Mouse (Mus musculus): ENCODE data around the gene Zfp524. TPM values are rescaled to one million over a fixed set of nuclear protein-coding genes. Genes with fewer than 3 reads are reported as not detected.

Zfp524 gene
- total and polyA plus RNA-seq, 3 experiments: 8.7 to 17.7 (median 9.2) TPM

GRCm38 (mm10) chr7:5008229-5008628 is 6.0 kb upstream of the Zfp524 start:
- Histone ChIP-seq H3K4me1 (ENCODE audit: control insufficient read depth, insufficient read depth, low read length) (no peaks in the 10 kb centered on the region), H3K27me3 (ENCODE audit: control insufficient read depth, insufficient read depth, low read length) (no peaks in the 10 kb centered on the region), H3K4me3 (no peak overlapping the region), H3K36me3 (ENCODE audit: control insufficient read depth, insufficient read depth, low read length) (no peaks in the 10 kb centered on the region), H3K79me2 (replicated peaks; ENCODE audit: control insufficient read depth, insufficient read depth, low read length) (no peaks in the 10 kb centered on the region), H3K27ac (no peak overlapping the region), H3K9ac (ENCODE audit: low read depth, low read length) (no peak overlapping the region)
- intact Hi-C loops (cut with DNase I): no loop called here
- 95% methylated on average over 26 of the region's 26 CpGs for WGBS
- DNase-seq: no peak
- no peak for TF ChIP-seq POLR2A (IDR thresholded peaks at IDR 0.05; ENCODE audit: insufficient read depth, low read depth, low read length)
- no peak for TF ChIP-seq EP300 (IDR thresholded peaks at IDR 0.05; ENCODE audit: insufficient read depth, low read depth, low read length)
- no peak for TF ChIP-seq CTCF (IDR thresholded peaks at IDR 0.05)

- no peak overlapping the region for H3K9ac ChIP-seq (ENCODE audit: low read depth, low read length)
- H3K4me3 ChIP-seq: no peak overlapping the region
- DNase-seq: no peak
- WGBS: 90% methylated on average over 27 of the region's 27 CpGs
- TF ChIP-seq EP300 (IDR thresholded peaks at IDR 0.05; ENCODE audit: insufficient read depth, low read depth, low read length) (no peak), POLR2A (IDR thresholded peaks at IDR 0.05; ENCODE audit: insufficient read depth, low read depth, low read length) (no peak), CTCF (IDR thresholded peaks at IDR 0.05) (no peak)
- no peaks in the 10 kb centered on the region for H3K27me3 ChIP-seq (ENCODE audit: control insufficient read depth, insufficient read depth, low read length)
- H3K4me1 ChIP-seq (ENCODE audit: control insufficient read depth, insufficient read depth, low read length): no peaks in the 10 kb centered on the region
- no peaks in the 10 kb centered on the region for H3K79me2 ChIP-seq (replicated peaks; ENCODE audit: control insufficient read depth, insufficient read depth, low read length)
- H3K27ac ChIP-seq: no peak overlapping the region
- intact Hi-C loops (cut with DNase I): loop anchor here (2.0 to 10.0 kb wide), 3 partner anchors 16 to 358 kb away; partner anchors contain the start of genes Ppp6r1 and Zfp579
- no peaks in the 10 kb centered on the region for H3K36me3 ChIP-seq (ENCODE audit: control insufficient read depth, insufficient read depth, low read length)
These were observed 1.3 kb upstream of the Zfp524 start for GRCm38 (mm10) chr7:5012681-5013513.

- H3K4me1 ChIP-seq (ENCODE audit: control insufficient read depth, insufficient read depth, low read length): peaks cover 3% of the 10 kb centered on the region; the same call in 1 of the 2 replicates
- no peaks in the 10 kb centered on the region for H3K79me2 ChIP-seq (replicated peaks; ENCODE audit: control insufficient read depth, insufficient read depth, low read length)
- H3K27ac ChIP-seq: peak within 1 kb of the TSS; percentile 97
- no peaks in the 10 kb centered on the region for H3K27me3 ChIP-seq (ENCODE audit: control insufficient read depth, insufficient read depth, low read length)
- peak; percentile 94 to 96 for DNase-seq
- H3K4me3 ChIP-seq: peak within 1 kb of the TSS; percentile 87
- no peaks in the 10 kb centered on the region for H3K36me3 ChIP-seq (ENCODE audit: control insufficient read depth, insufficient read depth, low read length)
- peak within 1 kb of the TSS; percentile 96 for H3K9ac ChIP-seq (ENCODE audit: low read depth, low read length)
- intact Hi-C loops (cut with DNase I): loop anchor here (1.0 to 10.0 kb wide), 3 partner anchors 47 to 361 kb away; partner anchors contain the start of genes Ppp6r1, U2af2 and Ube2s
- under 1% methylated on average over 72 of the region's 76 CpGs for WGBS
- peak; percentile 54 for TF ChIP-seq POLR2A (IDR thresholded peaks at IDR 0.05; ENCODE audit: insufficient read depth, low read depth, low read length)
- TF ChIP-seq EP300 (IDR thresholded peaks at IDR 0.05; ENCODE audit: insufficient read depth, low read depth, low read length): no peak
These were observed 1.1 kb downstream of the Zfp524 start, which contains the start of gene Gm44973 for GRCm38 (mm10) chr7:5015118-5016001. TSS of gene Gm44973 (plus strand) at chr7:5015496.

GRCm38 (mm10) chr7:5016057-5016456 is 1.8 kb downstream of the Zfp524 start:
- no peaks in the 10 kb centered on the region for H3K27me3 ChIP-seq (ENCODE audit: control insufficient read depth, insufficient read depth, low read length)
- WGBS: 58% methylated on average over 3 of the region's 3 CpGs
- no peaks in the 10 kb centered on the region for H3K79me2 ChIP-seq (replicated peaks; ENCODE audit: control insufficient read depth, insufficient read depth, low read length)
- no peaks in the 10 kb centered on the region for H3K36me3 ChIP-seq (ENCODE audit: control insufficient read depth, insufficient read depth, low read length)
- TF ChIP-seq EP300 (IDR thresholded peaks at IDR 0.05; ENCODE audit: insufficient read depth, low read depth, low read length) (no peak), POLR2A (IDR thresholded peaks at IDR 0.05; ENCODE audit: insufficient read depth, low read depth, low read length) (no peak), CTCF (IDR thresholded peaks at IDR 0.05) (no peak)
- H3K9ac ChIP-seq (ENCODE audit: low read depth, low read length): peak overlapping the region; percentile 94
- H3K4me1 ChIP-seq (ENCODE audit: control insufficient read depth, insufficient read depth, low read length): peaks cover 3% of the 10 kb centered on the region; the same call in 1 of the 2 replicates
- peak overlapping the region; percentile 87 for H3K4me3 ChIP-seq
- intact Hi-C loops (cut with DNase I): loop anchor here (10.0 kb wide), 1 partner anchor 361 kb away; the partner anchor contains the start of gene Ppp6r1
- peak overlapping the region; percentile 97 for H3K27ac ChIP-seq
- no peak for DNase-seq

- Histone ChIP-seq H3K27me3 (ENCODE audit: control insufficient read depth, insufficient read depth, low read length) (no peaks in the 10 kb centered on the region), H3K9ac (ENCODE audit: low read depth, low read length) (no peak overlapping the region), H3K36me3 (ENCODE audit: control insufficient read depth, insufficient read depth, low read length) (no peaks in the 10 kb centered on the region), H3K79me2 (replicated peaks; ENCODE audit: control insufficient read depth, insufficient read depth, low read length) (no peaks in the 10 kb centered on the region), H3K4me1 (ENCODE audit: control insufficient read depth, insufficient read depth, low read length) (peaks cover 4% of the 10 kb centered on the region; the same call in 1 of the 2 replicates), H3K4me3 (no peak overlapping the region), H3K27ac (no peak overlapping the region)
- no peak for DNase-seq
- intact Hi-C loops (cut with DNase I): loop anchor here (10.0 kb wide), 1 partner anchor 362 kb away; the partner anchor contains the start of gene Ppp6r1
- TF ChIP-seq CTCF (IDR thresholded peaks at IDR 0.05) (no peak), EP300 (IDR thresholded peaks at IDR 0.05; ENCODE audit: insufficient read depth, low read depth, low read length) (no peak), POLR2A (IDR thresholded peaks at IDR 0.05; ENCODE audit: insufficient read depth, low read depth, low read length) (no peak)
- 100% methylated on average over 2 of the region's 2 CpGs for WGBS
These were observed 2.7 kb downstream of the Zfp524 start for GRCm38 (mm10) chr7:5016920-5017319.

All from heart, adult 2 months (tissue).